Mouse (Mus musculus): ENCODE measurements around the gene Tns2.

The Tns2 gene

DNA sequence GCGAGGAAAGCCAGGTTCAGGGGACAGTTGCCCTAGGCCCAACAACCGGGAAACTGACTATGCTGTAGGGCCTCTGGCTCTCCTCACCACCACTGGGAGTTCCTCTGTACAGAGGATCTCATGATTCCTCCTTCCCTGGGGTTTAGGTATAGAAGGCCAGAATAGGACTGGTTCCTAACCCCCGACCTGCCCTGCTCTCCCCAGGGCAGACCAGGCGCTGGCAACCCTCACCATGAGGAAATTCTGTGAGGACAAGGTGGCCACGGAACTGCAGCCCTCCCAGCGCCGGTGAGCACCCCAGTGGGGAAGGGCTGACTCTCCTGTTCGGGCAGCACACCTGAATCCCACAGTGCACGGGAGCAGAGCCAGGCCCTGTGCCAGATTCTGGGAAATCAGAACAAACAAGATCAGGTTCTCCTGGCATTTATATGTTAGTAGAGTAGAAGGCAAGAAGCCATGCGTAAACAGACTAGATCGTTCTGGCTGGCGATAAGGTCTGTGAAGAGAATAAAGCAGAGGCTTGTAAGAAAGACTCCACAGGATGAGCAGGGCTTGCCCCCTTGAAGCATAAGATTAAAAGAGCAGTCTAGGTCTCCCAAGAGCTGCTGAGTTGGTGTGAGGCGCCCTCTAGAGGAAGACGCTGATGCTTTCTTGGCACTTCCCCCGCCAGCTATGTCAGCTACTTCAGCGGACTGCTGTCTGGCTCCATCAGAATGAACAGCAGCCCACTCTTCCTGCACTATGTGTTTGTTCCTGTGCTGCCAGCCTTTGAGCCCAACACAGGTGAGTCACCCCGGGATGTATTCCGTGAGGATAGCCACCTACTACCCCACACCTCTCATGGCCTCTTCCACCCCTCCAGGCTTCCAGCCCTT is 8.7 kb downstream of the Tns2 start:
- DNase-seq (ENCODE audit: low read depth, low spot score): peak; percentile 84

DNA sequence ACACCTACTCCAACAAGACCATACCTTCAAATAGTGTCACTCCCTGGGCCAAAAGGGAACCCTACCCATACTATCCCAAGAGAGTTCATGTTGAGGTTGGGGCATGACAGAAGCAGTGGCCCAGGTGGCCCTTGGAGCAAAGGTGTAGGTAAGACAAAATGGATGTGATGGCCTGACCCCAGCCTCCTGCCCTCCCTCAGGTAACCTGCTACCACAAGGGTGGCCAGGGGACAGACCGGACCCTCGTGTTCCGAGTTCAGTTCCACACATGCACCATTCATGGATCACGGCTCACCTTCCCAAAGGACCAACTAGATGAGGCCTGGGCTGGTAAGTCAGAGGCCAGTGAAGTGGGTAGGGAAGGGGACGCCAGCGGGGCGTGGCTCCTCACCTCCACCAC is 10.1 kb downstream of the Tns2 start:
- DNase-seq (ENCODE audit: low read depth, low spot score): no peak

DNA sequence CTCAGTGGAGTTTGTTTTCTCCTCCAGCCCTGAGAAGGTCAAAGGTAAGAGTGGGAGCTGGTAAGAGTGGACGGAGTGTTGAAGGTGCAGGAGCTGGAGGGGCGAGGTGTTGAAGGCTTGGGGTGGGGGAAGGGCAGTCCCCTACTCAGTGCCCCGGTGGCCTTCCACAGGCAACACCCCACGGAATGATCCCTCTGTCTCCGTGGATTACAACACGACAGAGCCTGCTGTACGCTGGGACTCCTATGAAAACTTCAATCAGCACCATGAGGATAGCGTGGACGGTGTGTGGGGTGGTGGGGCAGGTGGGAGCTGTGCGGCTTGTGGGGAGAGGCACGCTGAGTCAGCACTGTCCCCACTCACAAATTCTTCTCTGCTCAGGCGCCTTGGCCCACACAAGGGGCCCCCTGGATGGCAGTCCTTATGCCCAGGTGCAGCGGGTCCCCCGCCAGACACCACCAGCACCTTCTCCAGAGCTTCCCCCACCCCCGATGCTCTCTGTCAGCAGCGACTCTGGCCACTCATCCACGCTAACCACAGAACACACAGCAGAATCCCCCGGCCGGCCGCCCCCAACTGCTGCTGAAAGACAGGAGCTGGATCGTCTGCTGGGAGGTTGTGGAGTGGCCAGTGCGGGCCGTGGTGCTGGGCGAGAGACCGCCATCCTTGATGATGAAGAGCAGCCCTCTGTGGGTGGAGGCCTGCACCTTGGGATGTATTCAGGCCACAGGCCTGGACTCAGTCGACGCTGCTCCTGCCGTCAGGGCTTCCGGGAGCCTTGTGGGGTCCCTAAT is 10.7 kb downstream of the Tns2 start:
- no peak for DNase-seq (ENCODE audit: low read depth, low spot score)

DNA sequence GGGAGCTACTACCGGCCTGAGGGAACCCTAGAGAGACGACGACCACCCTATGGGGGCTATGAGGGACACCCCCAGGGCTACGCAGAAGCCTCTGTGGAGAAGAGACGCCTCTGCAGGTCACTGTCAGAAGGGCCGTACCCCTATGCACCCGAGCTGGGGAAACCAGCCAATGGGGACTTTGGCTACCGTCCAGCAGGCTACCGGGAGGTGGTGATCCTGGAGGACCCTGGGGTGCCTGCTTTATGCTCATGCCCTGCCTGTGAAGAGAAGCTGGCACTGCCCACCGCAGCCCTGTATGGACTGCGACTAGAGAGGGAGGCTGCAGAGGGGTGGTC is 11.2 kb downstream of the Tns2 start:
- DNase-seq (ENCODE audit: low read depth, low spot score): no peak

DNA sequence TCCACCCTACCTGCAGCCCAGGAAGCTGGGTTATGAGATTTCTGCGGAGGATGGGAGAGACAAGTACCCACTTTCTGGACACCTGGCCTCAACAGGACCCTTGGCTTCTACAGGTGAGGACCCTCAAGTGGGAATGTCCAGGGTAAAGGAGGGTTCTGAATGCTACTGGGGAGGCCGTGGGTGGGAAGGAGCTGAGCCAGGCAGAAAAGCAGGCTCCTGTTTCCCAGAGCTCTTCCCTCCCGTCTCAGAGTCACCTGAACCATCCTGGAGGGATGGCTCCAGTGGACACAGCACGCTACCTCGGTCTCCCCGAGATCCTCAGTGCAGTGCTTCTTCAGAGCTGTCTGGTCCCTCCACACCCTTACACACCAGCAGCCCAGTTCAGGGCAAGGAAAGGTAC is 12.0 kb downstream of the Tns2 start:
- no peak for DNase-seq (ENCODE audit: low read depth, low spot score)

DNA sequence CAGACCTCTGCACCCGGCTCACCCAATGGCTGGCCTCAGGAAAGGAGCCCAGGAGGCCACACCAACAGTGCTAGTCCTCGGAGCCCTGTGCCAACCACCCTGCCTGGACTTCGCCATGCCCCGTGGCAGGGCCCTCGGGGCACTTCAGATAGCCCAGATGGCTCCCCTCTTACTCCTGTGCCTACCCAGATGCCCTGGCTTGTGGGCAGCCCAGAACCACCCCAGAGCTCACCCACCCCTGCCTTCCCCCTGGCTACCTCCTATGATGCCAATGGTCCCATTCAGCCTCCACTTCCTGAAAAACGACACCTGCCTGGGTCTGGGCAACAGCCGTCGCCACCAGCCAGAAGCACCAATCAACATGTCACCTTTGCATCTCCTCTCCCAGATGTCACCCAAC is 12.6 kb downstream of the Tns2 start:
- no peak for DNase-seq (ENCODE audit: low read depth, low spot score)

DNA sequence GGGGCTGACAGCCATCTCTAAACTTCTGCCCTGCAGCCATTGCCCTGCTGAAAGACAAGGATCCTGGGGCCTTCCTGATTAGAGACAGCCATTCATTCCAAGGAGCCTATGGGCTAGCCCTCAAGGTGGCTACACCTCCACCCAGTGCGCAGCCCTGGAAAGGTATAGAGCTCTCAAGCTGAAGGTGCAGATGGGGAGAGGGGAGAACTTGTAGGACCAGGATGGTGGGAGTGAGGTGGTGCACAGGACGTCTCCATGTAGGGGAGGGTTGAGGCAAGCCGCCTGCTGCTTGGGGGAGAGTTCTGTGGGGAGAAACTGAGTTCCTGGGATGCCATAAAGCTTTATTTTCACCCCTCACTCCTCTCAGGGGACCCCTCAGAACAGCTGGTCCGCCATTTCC is 13.5 kb downstream of the Tns2 start:
- no peak for DNase-seq (ENCODE audit: low read depth, low spot score)

DNA sequence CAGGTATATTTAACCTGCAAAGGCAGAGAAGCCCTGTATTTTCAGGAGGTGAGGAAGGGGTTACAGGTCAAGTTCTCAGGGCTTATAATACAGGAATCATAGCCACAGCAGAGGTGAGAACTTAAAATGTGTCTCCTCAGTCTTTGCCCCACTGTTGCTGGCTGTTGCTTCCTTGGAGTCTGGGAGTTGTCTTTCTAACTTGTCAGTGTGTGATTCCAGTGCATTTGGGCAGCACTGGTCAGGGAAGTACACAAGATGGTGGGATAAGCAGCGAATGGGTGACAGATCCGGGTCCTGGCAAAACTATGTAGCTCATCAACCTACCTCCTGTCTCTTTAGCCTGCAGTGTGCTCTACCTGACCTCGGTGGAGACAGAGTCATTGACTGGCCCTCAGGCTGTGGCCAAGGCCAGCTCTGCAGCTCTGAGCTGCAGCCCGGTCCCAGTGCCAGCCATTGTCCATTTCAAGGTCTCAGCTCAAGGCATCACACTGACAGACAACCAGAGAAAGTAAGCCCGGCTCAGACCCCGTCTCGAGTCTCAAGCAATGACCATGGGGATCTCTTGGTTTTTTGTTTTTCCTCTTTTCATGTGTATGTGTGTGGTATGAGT is 14.5 kb downstream of the Tns2 start:
- DNase-seq (ENCODE audit: low read depth, low spot score): no peak

DNA sequence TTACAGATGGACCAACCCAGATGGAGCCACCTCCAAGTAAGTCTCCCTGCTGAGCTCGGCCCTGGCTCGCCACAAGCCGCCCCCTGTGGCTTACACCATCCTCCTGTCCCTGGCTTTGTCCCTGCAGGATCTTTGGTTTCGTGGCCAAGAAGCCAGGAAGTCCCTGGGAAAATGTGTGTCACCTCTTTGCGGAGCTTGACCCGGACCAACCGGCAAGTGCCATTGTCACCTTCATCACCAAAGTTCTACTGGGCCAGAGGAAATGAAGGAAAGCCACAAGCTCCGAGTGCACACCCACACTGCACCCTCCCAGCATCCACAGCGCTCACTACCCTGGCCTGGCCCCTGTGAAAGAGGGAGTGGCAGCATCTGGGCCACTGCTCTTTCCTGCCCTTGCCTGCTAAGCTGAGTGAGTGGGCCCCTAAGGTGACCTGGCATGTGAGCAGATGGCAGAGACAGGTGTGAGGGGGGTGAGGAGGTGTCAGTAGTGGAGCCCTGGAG is 15.6 kb downstream of the Tns2 start:
- no peak for DNase-seq (ENCODE audit: low read depth, low spot score)

DNA sequence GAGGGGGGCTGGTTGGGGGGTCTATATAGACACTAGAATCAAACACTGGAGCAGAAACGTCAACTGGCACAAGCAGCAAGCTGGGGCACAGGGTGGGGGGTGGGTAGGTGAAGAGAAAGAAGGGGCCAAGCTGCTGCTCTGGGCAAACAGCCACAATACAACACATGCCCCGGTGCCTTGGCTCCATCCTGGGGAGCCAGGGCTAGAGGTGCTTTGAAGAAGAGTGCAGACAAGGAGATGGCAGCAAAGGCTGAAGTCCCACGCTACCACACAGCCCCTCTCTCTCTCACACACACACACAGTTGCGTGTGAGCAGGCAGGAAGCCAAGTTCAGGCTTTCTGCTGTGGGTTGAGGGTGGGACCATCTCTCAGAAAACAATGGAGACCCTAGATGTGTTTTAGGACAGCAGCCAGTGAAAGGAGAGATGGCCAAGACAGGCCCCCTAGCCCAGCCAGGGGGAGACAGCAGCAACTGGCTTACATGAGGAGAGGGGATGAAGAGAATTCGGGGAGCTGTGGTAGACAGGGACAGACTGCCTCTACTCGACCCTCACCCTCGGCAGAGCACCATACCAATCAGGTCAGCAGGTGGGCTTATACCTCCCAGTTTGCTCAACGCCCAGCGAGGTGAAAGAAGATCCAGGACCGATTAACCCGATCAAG is 16.7 kb downstream of the Tns2 start:
- no peak for DNase-seq (ENCODE audit: low read depth, low spot score)

DNA sequence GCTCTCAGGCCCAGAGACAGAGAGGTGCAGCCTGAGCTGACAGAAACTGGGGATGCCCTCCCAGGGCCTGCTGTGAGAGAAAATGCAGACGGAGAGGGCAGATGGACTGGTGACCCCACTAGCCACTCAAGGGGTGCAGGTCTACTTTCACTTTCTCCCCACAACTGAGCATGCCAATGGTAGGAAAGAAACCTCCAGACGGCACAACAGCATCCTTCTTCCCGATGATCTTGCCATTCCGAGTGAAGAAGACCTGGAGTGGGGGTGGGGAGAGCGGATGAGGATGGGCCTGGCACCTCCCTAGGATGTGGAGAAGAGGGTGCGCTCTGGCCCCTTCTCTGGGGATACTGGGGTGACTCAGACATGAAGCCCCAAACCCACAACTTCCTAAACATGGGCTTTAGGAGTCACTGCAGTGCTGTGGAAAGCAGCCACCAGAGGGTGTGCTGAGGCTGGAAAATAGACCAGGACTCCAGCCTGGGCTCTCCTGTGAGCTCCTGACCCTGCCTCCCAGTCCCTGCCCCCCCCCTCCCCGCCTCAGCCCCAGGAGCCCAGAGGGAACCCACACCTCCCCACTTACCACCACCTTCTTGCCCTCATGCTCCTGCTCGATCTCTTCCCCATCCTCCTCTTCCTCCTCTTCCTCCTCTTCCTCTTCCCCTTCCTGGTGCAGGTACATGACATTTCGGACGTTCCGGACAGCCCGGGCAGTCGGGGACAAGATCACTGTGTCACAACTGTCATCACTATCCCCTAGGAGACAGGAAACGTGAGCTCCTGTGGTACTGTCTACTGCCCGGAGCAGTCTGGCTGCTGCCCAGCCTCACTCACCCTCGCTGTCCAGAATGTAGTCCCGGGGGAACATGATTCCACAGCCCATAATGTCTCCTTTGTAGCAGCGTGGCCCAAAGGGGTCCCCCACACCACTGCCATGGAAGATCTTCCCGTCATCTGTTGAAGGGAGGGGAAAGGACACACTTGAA is 17.5 kb downstream of the Tns2 start:
- no peak for DNase-seq (ENCODE audit: low read depth, low spot score)

DNA sequence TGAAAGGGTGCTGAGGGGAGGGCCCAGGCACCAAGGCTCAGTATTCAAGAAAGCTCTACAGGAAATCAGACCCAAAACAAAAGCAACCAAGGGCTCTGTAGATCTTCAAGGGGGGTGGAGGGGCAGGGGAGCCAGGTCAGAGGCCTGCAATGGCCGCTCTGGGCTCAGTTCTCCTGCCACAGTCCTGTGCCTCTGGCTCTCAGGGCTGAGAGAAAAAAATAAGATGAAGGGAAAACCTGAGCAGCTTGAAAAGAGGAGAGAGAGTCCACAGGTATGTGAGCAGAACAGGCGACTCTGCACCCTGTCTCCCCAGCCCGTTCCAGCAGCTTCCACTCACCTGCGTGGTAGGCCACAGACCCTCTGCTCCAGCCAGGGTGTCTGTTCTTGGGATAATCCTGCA is 18.4 kb downstream of the Tns2 start:
- DNase-seq (ENCODE audit: low read depth, low spot score): no peak

DNA sequence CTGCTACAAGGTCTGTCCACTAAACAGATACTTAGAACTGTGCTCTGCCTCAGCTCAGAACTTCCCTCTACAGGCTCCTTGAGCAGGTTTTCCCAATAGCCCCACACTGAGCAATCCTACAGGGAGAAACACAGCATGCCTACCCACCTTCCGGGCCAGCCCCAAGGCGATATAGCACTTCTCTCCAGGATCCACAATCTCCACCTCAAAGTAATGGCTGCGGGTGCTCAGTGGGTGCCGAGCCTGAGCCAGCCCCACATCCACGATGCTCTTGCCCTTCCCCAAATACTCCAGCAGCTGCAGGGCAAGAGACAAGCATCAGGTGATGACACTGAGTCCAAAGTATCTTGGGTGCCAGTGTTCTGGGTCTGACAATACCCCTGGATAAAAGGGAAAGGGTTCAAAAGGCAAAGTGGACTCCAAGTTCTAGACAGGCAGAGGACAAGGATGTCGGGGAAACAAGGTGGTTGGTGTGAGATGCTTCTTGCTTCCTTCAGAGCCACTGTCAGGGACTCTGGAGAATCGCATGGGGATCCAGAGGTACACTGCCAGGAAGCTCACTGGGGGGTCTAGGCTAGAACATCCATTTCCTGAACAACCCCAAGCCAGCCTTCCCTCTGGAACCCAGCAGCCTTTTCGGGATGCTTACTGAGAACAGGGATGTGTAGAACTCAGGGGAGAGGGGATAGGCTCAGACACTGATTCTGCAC is 19.1 kb downstream of the Tns2 start:
- no peak for DNase-seq (ENCODE audit: low read depth, low spot score)

DNA sequence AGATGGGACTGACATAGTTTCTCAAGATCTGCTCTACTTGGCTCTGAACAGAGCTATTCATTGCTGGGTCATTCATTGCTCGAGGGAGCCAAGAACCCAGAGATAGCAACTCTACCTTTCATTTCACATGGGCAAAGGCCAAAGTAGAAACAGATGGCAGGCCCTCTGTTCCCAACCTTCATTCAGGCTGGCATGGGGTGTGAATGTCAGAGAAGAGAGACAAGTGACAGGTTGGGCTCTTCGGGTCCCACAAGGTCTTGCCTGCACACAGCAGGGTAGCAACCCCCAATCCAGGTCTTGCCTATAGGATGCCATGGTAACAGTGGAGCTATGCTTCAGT is 19.6 kb downstream of the Tns2 start:
- DNase-seq (ENCODE audit: low read depth, low spot score): no peak

DNA sequence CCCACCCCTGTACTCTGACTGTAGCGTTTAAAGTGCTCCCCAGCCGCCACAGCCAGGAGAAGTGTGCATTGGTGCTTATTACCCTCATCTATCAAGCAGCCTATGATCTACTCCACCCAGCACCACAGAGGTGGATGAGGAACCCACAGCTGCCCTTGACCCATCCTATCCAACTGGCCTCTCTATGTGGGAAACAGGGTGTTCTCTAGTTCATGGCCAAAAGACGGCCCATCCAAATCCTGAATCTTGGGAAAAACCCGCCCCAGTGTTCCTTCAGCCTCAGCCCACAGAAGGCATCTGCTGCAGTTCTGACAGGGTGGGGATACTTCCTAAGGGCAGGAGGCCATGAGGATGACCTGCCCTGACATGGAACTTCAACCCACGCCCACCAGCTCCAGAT is 20.3 kb downstream of the Tns2 start:
- DNase-seq (ENCODE audit: low read depth, low spot score): no peak

DNA sequence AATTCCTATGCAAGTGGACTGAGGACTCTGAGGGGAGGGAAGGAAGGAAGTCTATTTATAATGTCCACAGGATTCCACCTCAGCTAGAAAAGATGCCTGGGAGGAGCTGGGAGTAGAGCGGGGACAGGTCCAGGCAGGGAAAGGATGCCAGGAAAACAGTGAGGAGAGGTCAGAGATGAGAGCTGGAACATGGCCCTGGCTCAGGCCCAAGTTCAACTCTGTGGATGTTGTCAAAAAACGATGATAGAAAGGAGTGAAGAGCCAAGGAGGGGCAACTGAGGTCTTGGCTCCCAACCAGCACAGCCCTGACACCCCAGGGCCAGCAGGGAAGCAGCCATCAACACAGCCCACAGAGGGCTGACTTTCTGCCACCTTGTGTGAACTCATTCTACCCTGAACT is 26.1 kb downstream of the Tns2 start:
- DNase-seq (ENCODE audit: low read depth, low spot score): no peak

DNA sequence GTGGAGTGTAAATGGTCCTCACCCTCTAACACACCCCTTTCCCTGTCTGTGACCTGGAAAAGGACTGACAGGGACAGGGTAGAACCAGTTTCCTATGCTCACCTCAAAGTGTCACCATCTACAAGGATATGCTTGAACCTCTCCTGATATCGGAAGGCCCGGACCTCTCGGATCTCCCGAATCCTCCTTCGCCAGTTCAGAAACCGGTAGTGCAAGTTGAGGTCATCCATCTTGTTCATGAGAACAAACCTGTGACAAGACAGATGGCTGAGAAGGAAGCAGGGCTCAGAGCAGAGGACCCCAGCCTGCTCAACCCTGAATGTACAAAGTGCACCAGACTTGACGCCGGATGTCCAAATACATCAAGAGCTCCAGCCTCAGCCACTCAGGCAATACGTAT is 33.1 kb downstream of the Tns2 start:
- DNase-seq (ENCODE audit: low read depth, low spot score): no peak

DNA sequence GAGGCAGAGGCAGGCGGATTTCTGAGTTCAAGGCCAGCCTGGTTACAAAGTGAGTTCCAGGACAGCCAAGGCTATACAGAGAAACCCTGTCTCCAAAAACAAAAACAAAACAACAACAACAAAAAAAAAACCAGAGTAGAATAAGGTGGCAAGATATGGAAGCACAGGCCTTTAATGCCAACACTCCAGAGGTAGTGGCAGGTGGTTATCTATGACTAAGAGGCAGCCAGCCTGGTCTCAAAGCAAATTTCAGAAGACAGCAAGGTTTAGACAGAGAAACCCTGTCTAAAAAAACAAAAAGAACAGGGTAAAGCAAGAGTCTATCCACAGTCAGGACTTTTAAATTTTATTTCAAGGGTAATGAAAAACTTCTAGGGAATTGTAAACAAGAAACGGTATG is 34.5 kb downstream of the Tns2 start:
- DNase-seq (ENCODE audit: low read depth, low spot score): no peak

DNA sequence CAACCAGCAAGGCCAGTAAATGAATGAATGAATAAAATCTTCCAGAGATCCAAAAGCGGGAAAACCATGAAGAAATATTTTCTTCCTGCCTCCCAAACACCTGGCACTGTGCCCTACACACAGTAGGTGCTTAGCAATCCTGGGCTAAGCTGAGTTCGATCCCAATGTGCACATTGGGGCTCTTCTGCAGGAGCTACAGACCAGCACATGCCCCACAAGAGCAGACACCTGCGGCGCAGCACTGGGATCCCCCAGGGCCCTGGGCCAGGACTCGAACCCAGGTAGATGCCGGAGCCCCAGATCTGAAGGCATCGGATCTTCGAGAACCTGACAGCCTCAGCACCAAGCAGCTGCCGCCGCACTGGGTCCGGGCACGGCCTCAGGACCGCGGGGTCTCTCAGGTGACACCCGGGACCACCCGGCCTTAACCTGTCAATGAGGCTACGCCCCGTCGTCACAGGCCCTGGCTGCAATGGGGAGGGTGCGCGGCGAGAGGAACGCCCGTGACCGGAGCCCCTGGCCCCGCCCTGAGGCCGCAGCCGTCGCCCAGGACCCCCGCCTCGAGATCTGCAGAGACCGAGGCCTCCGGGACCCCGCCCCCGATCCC is 35.4 kb downstream of the Tns2 start:
- DNase-seq (ENCODE audit: low read depth, low spot score): no peak
